Mouse (Mus musculus) forebrain, embryonic 16.5 days (tissue): Measurements from ENCODE around the gene Col13a1. TPM values are rescaled to one million over a fixed set of nuclear protein-coding genes. Genes with fewer than 3 reads are reported as not detected.

Experiments used
- ATAC-seq: fragments of 200-750 bp; cut with Nextera tagmentation; 2 replicates; pipeline ENCODE4 v1.8.0; 2017; ENCODE audit warnings: mild to moderate bottlenecking, moderate library complexity
- H3K27ac ChIP-seq: fragments of 300-500 bp; sonication (generic); 2 replicates; pipeline ENCODE4 v1.5.1; 2014; ENCODE audit warnings: low read length, control low read depth
- H3K27me3 ChIP-seq: fragments of 300-500 bp; sonication (generic); replicated peaks from 2 replicates; pipeline ENCODE4 v1.6.1; 2014; ENCODE audit warnings: low read length; ENCODE audit not compliant: control insufficient read depth, insufficient read depth
- H3K36me3 ChIP-seq: fragments of 300-500 bp; sonication (generic); 2 replicates; pipeline ENCODE4 v1.6.1; 2014; ENCODE audit not compliant: control insufficient read depth, insufficient read depth
- H3K4me1 ChIP-seq: fragments of 300-500 bp; sonication (generic); replicated peaks from 2 replicates; pipeline ENCODE4 v1.6.1; 2014; ENCODE audit warnings: low read length; ENCODE audit not compliant: control insufficient read depth, insufficient read depth
- H3K4me2 ChIP-seq: fragments of 300-500 bp; sonication (generic); 2 replicates; pipeline ENCODE4 v1.6.1; 2014; ENCODE audit warnings: mild to moderate bottlenecking, low read length, control low read depth
- H3K4me3 ChIP-seq: fragments of 300-500 bp; sonication (generic); replicated peaks from 2 replicates; pipeline ENCODE4 v1.5.1; 2014; ENCODE audit warnings: mild to moderate bottlenecking, low read length, control low read depth
- H3K9ac ChIP-seq: fragments of 300-500 bp; sonication (generic); replicated peaks from 2 replicates; pipeline ENCODE4 v1.6.1; 2014; ENCODE audit warnings: low read depth, low read length, control low read depth
- H3K9me3 ChIP-seq: fragments of 300-500 bp; sonication (generic); 2 replicates; pipeline ENCODE4 v1.6.1; 2016; ENCODE audit warnings: low read length; ENCODE audit not compliant: control insufficient read depth
- WGBS: fragments of 180-500 bp; shearing (Covaris S2); extraction: QIAGEN DNeasy Blood & Tissue Kit; methylation state at CpG from one replicate; pipeline ENCODE4 v1.1.7; 2014; 5-methylcytosine and 5-hydroxymethylcytosine counted together
- polyA plus RNA-seq: library from polyadenylated mRNA; unstranded; fragments of >200 nt; fragmentation: Nextera tagmentation; extraction: Ambion mirVana; gene quantifications from 2 replicates; pipeline ENCODE4 v1.2.1, GENCODE M21; 2015

Gene Col13a1
- polyA plus RNA-seq, 1 experiment from 2014 or later: 0.98 TPM

- Histone ChIP-seq H3K4me1 (no peaks in the 10 kb centered on the region), H3K36me3 (no peaks in the 10 kb centered on the region), H3K4me3 (no peak overlapping the region), H3K27me3 (peaks cover 4% of the 10 kb centered on the region; the same call in 1 of the 2 replicates), H3K4me2 (no peak overlapping the region), H3K27ac (no peak overlapping the region), H3K9me3 (no peaks in the 10 kb centered on the region), H3K9ac (no peak overlapping the region)
- no peak for ATAC-seq
- 72% methylated on average over 10 of the region's 10 CpGs for WGBS
Measured at GRCm38 (mm10) chr10:61943480-61943879, 35.4 kb downstream of the Col13a1 start.

DNA sequence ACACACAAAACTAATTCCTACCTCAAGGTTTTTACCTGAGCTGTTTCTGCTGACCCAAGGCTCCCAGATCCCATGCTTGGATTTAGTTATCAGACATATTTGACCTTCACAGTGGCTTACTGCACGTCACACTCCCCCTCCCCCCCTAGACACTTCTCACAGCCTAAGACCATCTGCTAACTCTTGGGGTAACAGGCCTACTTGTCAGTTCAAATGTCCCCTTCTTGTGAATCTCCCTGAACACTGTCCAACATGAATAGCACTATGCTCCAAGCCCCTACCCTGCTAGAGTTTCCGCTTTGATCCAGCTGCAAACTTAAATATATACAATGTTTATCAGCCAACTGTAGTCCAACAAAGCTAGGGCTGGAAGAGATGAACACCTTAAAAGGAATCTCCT is 36.2 kb downstream of the Col13a1 start:
- no peaks in the 10 kb centered on the region for H3K36me3 ChIP-seq
- 76% methylated on average over 2 of the region's 2 CpGs for WGBS

DNA sequence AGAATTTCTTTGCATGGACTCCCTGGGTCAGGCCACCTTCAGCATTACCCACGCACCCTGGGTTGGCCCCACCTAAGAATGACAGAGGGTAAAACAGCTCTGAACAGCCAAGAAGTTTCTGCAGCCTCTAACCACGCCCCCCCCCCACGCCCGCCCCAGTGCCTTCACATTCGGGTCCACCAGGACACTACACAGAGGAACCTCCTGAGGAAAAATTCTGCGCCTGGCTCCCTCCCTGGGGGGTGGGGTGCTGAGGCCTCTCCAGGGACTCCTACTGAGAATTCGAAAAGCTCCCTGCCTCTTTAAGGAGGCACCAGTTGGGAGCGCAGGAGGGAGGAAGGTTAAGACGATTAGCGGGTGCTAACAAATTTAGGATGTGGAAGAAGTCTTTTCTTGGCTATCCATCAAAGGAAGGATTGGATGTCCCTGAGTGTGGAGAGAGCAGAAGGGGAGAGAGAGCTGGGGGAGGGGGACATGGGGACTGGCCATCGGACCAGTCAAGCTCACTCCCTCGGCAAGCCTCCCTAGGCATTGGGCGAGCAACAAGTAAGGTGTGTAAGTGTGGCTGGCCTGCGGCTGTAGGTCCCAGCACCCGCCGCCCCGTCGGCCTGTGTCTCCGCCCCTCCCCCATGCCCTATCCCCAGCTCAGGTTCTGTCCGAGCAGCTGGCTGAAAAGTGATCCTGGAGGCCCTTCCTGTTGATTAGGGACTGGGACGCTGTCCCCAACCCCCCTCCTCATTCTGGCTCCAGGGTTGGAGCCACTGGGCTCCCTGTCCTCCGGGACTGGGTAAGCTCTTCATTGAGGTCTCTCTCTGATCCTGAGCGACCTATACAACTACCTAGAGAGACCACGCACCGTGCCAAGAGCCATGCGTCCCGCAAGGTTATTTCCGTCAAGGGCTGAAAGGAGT is 42.4 kb downstream of the Col13a1 start:
- H3K27ac ChIP-seq: no peak overlapping the region
- 0 out of 2 replicates have a peak overlapping the region, but pooled peaks have one; percentile 1 for H3K4me3 ChIP-seq
- H3K36me3 ChIP-seq: no peaks in the 10 kb centered on the region
- peak overlapping the region; percentile 29 for H3K4me2 ChIP-seq
- peaks cover 7% of the 10 kb centered on the region for H3K27me3 ChIP-seq
- no peaks in the 10 kb centered on the region for H3K9me3 ChIP-seq
- peaks cover 7% of the 10 kb centered on the region; the same call in 1 of the 2 replicates for H3K4me1 ChIP-seq
- 2% methylated on average over 28 of the region's 28 CpGs for WGBS
- 0 out of 2 replicates have a peak overlapping the region, but pooled peaks have one; percentile 9 for H3K9ac ChIP-seq
- ATAC-seq: no peak

More for the DNA sequence above, 36.2 kb downstream of the Col13a1 start:
- Histone ChIP-seq H3K27me3 (peaks cover 5% of the 10 kb centered on the region; the same call in 1 of the 2 replicates), H3K9ac (no peak overlapping the region), H3K4me2 (no peak overlapping the region), H3K9me3 (no peaks in the 10 kb centered on the region), H3K4me1 (no peaks in the 10 kb centered on the region), H3K4me3 (no peak overlapping the region), H3K27ac (no peak overlapping the region)
- no peak for ATAC-seq

- Histone ChIP-seq H3K4me3 (no peak overlapping the region), H3K9ac (no peak overlapping the region), H3K27me3 (peaks cover 2% of the 10 kb centered on the region; the same call in 1 of the 2 replicates), H3K4me1 (peaks cover 5% of the 10 kb centered on the region; the same call in 1 of the 2 replicates), H3K4me2 (no peak overlapping the region), H3K36me3 (no peaks in the 10 kb centered on the region), H3K9me3 (no peaks in the 10 kb centered on the region), H3K27ac (no peak overlapping the region)
- ATAC-seq: no peak
- WGBS: 74% methylated on average over 6 of the region's 6 CpGs
Measured at GRCm38 (mm10) chr10:61931678-61932077, 47.2 kb downstream of the Col13a1 start.

DNA sequence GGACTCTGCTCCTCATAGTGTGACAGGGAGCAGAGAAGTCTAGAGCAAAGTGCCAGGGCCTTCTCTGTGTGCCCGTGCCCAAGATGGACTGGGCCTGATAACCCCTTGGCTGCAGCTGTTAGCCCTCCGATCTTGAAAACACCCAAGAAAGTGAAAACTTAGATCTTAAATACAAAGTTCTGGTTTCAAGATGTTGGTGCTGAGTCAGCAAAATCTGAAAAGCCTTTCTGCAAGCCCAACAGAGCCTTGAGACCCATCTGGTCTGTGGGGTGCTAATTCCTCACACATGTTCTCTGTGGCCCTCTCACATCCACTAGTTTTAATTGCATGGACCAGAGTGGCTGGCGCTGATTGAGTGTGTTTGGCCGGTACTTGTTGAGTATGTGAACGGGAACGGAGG is 49.0 kb downstream of the Col13a1 start:
- Histone ChIP-seq H3K27ac (no peak overlapping the region), H3K4me3 (no peak overlapping the region), H3K36me3 (no peaks in the 10 kb centered on the region), H3K27me3 (no peaks in the 10 kb centered on the region), H3K4me1 (no peaks in the 10 kb centered on the region), H3K9me3 (no peaks in the 10 kb centered on the region), H3K9ac (no peak overlapping the region), H3K4me2 (no peak overlapping the region)
- WGBS: 87% methylated on average over 6 of the region's 6 CpGs
- ATAC-seq: no peak

- Histone ChIP-seq H3K4me2 (no peak overlapping the region), H3K36me3 (no peaks in the 10 kb centered on the region), H3K4me3 (no peak overlapping the region), H3K9me3 (no peaks in the 10 kb centered on the region), H3K27me3 (no peaks in the 10 kb centered on the region), H3K9ac (no peak overlapping the region), H3K4me1 (no peaks in the 10 kb centered on the region), H3K27ac (no peak overlapping the region)
- 21% methylated on average over 24 of the region's 24 CpGs for WGBS
- no peak for ATAC-seq
Measured at GRCm38 (mm10) chr10:61928725-61929651, 49.9 kb downstream of the Col13a1 start.

DNA sequence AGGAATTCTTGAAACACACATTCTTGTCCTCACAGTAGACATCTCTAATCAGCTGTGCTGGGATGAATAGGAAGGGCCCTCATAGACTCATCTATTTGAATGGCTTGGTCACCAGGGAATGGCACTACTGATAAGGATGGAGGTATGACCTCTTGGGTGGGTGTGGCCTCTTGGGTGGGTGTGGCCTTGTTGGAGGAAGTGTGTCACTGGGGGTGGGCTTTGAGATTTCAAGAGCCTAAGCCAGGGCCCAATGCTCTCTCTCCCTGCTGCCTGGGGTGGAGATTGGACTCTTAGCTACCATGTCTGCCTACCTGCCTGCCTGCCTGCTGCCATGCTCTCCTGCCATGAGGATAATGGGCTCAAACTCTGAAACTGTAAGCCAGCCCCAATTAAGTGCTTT is 53.2 kb downstream of the Col13a1 start:
- no peak overlapping the region for H3K27ac ChIP-seq
- no peak overlapping the region for H3K9ac ChIP-seq
- no peak overlapping the region for H3K4me3 ChIP-seq
- H3K4me1 ChIP-seq: peaks cover 3% of the 10 kb centered on the region
- H3K9me3 ChIP-seq: no peaks in the 10 kb centered on the region
- H3K27me3 ChIP-seq: no peaks in the 10 kb centered on the region
- H3K4me2 ChIP-seq: no peak overlapping the region
- no peaks in the 10 kb centered on the region for H3K36me3 ChIP-seq
- no peak for ATAC-seq

DNA sequence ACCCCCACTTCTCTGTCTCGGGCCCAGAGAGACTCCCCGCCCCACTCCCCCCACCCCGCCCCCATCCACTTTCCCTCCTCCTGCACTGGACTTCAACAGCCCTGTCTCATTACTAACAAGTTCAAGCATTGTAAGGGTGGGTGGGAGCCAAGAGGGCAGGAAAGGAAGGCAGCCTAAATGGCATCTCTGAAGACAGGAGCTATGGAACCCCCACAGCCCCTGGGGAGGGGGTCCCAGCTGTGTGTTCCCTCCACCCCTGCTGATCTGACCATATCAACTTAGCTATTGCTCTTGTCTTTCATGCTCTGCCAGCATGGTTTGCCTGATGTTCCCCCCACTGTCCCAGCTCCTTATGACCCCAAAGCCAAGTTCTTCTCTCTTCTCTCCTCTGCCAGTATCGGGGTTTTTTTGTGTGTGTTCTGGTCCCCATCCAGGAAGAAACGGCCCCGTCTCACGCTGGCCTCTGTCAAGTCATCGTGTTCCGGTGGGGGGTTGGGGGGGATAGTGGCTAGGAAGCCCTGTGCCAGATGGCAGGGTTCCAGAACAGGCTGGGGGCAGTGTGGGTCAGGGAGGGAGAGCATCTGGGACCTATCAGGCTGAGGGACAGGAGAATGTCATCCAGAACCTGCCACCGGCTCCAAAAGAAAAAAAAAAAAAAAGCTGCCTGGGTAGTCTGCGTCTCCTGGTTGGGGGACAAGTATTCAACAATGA is 58.1 kb downstream of the Col13a1 start:
- no peak for ATAC-seq
- Histone ChIP-seq H3K4me3 (no peak overlapping the region), H3K4me2 (no peak overlapping the region), H3K9ac (no peak overlapping the region), H3K9me3 (no peaks in the 10 kb centered on the region; the same call in 1 of the 2 replicates), H3K27me3 (no peaks in the 10 kb centered on the region), H3K36me3 (no peaks in the 10 kb centered on the region), H3K27ac (no peak overlapping the region), H3K4me1 (peaks cover 5% of the 10 kb centered on the region)
- WGBS: 41% methylated on average over 11 of the region's 11 CpGs
